Mouse (Mus musculus): ENCODE results near the gene Glul.
A peak's percentile ranks its signal among the peaks of the same experiment; 100 is the strongest.
"Not testable (repeated sequence)": the region's sequence is repeated elsewhere in the genome, so short reads cannot be mapped to it uniquely, and the experiment has no call there.

Gene Glul

DNA sequence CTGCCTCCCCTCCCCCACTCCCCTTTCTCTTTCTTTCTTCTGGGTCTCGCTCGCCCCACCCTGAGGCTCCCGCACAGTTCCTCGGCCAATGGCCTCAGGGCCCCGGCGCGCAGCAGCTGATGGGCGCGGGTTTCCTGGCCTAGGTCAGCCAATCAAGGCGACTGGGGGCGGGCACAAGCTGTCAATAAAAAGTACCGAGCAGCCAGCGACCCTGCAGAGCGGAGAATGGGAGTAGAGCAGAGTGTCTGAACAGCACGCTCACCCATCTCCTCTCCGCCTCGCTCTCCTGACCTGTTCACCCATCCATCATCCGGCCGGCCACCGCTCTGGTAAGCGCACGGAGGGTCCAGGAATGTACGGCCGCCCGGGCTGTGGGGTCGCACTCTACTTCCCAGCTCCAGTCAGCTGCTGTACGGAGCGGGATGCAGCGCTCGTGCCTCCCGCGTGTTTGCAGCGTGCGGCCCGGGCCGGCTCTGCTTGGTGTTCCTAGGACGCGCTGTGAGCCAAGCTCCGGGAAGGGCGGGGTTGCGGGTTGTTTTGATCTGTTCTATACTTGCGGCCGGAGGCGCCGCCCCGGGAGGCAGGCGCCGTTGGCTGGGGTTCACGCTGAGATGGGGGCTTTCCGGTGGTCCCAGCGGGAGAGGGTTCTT is at the start of gene Glul, which contains the start of gene Teddm2:
Gene Glul (plus strand): TSS at position 214 of the 650 bp plus-strand sequence.
Gene Teddm2 (minus strand): TSS at position 498 of the 650 bp plus-strand sequence.
- DNase-seq = peak; percentile 98

DNA sequence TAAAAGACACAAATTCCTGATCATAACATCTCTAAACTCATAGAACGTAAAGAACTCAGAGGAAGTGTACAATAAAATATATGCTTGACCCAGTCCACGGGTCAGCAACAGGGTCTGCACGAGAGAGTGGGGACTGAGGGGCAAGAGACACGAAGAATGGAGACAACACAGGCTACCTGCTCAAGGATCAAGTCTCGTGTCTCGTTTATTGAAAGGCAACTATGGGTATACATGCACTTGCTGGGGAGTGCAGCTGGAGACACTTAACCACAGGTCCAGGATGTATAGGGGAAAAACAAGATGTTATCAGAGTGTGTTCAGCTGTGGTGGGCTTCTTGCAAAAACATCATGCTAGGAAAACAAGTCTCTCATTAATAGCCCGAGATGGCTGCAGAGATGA is 47.0 kb upstream of the Glul start:
- not testable (repeated sequence) for DNase-seq

DNA sequence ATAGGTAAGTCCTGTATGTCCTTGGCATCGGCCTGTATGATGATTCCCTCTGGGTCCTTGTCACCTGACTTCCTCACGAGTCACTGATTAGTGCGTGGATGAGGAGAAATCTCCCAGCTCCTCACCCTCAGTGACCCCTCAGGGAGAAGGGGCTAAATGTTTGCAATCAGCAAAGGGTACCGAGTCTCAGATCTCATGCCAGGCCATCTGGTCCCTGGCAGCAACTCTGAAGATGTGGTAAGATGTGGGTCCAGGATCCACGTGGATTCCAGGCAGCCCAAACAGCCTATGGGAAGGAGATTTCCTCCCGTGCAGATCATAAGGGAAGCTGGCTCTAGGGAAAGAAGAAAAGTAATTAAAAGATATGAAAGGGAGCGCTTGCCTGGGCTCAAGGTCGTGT is 43.8 kb upstream of the Glul start:
- no peak for DNase-seq

DNA sequence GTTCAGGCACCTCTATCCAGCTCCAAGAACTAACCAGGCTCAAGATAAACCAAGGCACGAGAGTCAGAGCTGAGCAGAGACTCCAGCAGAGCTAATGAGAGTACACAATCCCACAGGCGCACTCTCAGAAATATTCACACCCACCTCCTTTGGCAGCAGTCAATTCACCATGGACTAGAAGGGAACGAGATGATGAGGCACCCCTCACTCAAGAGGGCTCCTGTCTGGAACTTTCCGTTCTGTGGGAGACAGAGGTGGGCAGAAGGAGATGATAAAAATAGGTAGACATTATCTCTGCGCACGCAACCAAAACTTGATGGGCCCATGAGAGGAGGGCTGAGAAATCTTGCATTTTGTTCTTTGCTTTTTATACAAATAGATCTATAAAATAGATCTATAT is 25.7 kb upstream of the Glul start, which contains the start of gene Teddm1b:
Gene Teddm1b (plus strand): TSS at position 301 of the 400 bp plus-strand sequence.
- no peak for DNase-seq

DNA sequence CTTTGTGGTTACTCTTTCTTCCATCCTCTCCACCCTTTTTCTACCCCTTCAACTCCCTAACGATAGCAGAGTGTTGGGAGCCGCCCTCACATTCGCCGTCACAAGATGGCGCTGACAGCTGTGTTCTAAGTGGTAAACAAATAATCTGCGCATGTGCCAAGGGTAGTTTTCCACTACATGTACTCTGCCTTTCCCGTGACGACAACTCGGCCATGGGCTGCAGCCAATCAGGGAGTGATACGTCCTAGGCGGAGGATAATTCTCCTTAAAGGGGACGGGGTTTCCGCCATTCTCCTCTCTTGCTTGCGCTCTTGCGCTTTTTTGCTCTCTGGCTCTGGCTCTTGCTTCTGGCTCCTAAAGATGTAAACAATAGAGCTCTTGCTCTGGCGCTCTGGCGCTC is 19.4 kb upstream of the Glul start:
- DNase-seq = not testable (repeated sequence)

DNA sequence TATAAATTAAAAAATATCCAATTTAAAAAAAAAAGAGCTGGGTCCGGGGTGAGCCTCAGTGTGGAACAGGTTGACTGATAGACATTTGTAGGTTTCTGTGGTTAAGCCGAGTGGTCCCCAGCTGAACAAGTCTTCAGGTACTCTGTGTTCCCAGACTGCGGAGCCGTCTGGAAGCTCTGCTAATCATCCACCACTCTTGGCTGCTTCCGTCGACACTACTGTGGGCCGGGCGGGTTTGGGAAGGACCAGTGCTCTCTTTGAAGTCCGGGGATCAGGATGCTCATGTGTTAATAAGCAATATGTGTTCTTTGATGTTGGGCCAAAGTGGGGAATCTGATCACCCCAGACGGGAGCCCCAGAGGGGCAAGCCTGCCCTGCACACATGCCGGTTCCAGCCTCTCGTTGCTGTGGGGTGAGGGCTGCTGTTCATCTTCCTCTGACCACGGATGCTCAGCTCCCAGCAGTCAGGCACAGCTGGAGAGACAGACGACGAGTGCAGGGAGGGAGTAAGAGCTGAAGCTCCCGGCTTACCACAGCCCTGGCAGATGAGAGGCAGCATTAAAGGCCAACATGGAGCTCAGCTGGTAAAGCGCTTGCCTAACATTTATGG is 13.6 kb upstream of the Glul start:
- no peak for DNase-seq

DNA sequence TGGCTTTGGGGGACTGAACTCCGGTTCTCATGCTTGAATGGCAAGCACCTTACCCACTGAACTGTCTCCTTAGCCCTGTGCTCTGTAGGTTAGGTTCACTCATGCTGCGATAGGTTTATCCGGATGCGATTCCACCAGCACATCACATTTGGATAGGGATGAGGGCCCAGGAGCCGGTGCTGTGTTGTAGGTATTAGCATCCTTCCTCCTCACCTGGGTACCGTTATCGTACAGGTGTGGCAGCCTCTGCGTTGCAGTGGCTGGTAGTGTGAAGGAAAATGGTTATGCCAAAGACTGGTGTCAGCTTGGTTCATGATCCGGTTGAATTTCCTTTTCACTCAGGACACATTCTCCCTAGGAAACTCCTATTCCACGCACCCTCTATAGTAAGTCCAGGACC is 9.6 kb upstream of the Glul start:
- DNase-seq = no peak

DNA sequence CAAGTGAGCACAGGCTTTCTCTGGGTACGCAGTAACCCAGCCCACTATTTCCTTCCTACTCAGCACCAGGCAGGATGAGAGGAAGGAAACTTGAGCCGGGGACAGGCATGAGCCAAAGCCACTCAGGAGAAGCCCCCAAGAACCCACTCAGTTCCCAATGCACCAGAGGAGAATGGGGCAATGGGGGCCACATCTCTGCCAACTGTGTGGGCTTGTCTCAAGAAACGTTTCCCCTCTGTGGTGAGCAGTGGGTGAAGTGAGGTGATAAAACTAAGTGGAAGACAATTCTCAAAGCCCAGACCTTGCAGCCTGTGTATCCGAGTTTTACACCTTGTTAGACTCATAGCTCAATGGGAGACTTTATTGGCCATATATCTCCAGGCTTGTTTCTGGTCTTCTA is 8.3 kb upstream of the Glul start, which contains the start of gene Teddm1a:
Gene Teddm1a (plus strand): TSS at position 301 of the 400 bp plus-strand sequence.
- DNase-seq = no peak

DNA sequence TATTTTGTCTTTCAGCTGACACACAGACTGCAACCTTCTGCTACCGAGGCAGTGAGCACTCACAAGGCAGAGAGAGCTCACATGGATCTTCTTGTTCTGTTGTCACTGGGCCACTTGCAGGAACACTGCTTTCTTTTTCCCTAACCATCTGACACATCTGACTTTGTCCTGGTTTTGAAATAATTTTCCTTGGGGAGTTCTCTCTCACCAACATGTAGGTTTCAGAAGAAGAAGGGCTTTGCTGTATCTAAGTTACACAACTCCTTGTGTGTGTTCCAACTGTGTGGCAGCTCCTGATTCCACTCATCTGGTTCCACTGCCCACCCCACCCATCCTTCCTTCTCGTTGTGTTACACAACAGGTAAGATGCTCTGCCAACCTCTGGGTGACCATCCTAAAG is 6.0 kb upstream of the Glul start:
- DNase-seq = no peak

DNA sequence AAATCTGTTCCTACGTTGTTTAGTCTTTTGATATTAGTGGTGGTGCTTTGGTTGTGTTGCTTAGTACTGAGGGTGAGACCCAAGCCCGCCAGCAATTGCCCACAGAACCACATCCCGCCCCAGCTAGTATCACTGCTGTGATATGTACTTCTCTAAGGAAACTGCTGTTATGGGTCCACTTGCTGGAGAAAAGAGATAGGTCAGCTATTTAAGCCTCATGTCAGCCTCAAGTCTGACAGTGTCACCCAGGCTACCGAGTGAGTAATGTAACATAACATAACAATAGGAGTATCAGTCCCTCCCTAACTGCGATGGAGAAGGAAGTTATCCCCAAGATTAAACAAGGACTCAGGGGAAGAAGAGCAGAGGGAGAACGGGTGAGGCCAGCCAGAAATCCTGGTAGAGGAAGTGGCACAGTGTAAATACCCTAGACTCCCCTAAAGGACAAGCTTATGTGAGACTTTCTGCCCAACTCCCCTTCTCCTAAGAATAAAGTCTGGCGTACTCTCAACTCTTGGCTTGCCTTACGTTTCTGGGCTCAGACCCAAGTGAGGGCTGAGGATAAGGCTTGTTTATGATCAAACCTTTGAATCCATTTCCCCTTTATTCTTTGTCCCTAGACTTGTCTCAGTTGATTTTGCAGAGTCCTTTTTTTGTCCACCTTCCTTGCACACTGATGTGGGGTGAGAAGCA is 5.4 kb upstream of the Glul start:
- DNase-seq = no peak

DNA sequence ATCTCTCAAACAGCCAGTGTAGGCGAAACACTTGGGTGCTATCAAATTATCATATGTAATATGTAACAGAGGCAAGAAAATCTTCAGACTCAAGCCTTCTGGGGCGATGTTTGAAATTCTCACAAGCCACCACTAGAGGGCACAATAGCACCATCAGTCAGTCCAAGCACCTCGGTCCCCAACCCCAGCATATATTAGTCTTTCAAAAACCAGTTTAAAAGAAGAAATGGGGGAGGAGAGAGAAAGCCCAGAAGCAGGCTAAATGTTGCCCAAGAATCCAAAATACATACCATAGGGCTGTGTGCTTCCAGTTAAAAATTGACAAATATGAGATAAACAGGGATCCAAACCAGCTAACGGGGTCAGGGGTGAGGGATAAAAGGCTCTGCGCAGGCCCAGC is 4.8 kb upstream of the Glul start:
- peak; percentile 66 to 69 for DNase-seq

DNA sequence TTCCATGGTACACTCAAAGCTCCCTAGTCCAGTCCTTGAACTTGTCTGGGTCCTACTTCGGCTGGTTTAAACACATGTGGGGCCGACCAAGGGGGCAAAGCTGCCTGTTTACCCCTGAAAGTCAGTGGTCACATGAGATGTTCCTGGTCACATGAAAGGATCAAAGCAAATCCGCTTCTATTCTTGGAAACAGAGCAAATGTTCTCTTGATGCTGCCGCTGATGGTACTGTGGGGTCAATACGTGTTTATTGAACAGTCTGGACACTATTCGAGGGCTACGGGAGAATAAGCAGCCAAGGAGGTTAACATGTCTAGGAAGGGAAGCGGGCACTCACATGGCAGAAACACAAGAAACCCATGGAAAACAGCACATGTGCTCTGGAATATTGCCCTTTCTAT is 2.5 kb upstream of the Glul start:
- DNase-seq = no peak

DNA sequence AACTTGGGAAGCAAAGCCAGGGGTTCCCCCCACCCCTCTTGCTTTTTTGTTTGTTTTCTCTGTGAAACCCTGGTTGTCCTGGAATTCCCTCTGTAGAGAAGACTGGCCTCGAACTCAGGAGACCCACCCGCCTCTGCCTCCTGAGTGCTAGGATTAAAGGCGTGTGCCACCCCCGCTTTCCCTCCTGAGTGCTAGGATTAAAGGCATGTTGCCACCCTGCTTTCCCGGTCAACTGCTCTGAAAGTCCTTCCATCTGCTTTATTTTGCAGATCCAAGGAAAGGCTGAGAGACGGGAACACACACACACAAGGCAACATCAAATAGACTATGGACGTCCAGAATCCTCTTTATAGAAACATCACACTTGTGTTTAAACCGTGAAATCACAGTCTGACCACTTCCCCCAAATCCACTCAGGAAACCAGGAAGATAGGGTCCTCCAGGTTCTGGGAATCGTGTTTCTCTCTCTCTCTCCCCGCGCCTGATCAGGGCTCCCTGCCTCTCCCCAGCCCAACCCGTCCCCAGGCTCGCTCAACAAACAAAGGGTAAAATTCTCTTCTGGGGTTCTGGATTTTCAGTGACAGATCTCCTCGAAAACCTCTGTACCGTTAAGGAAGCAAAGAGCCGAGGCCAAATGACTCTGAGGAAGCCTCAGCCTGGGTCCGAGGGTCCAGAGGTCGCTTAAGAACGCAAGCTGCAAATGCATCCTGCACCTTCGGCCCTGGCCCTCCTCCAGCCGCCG is 584 bp upstream of the Glul start:
- no peak for DNase-seq

DNA sequence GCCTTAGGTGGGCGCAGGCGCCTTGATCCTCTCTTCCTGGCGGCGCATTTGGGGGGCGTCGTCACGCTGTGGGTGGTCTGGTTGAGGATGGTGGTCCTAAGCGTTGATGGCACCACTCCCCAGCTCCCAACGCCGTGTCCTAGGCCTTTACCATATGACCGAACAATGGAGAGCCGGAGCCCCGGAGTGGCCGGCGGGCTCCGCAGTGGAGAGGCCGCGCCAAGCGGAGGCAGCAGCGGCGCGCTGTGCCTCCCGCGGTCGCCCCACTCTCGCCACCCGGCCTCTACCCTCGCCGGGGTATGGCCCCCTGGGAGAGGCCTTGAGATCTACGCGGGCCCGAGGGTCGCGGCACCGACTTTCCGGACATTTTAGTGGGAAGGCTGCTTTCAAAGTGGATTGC is 637 bp downstream of the Glul start:
- peak in 1 of 2 experiments; percentile 20 for DNase-seq

DNA sequence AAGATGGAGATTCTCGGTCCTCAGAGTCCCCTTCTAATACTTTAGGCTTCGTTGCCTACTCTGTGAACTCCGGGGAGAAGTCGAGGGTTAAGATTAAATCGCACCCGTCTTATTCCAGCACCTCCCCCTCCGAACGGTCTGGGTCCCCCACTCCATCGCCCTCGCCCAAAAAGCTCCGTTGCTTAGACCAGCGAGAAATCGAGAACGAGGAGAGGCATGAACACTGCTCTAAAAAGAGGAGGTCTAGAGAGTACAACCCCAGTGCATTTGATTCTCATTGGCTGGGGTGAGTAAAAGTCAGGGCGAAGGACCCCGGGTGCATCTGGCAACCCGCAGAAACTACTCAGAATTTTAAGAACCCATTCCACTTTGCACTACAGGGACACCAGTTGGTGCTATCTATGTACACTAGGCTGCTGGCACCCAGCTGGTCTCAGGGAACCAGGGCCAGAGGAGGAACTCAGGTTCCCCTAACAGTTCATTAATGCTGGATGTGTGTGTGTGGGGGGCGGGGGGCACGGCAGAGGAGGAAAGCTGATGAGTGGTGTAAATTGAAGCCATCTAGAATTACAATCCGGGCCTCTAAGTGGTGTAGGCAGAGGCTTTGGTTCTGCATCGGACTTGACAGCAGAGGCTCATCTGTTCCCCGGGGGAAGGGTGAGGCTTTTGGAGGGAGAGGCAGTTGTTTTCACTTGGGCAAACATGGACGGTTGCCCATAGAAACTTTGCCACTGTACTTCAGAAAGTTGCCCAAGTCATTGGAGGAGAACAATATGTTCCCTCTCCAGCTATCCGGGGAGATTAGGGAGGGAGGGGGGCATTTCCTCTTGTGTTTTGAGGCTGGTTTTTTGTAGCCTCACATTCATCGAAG is 1.4 kb downstream of the Glul start:
- peak; percentile 85 to 92 for DNase-seq

DNA sequence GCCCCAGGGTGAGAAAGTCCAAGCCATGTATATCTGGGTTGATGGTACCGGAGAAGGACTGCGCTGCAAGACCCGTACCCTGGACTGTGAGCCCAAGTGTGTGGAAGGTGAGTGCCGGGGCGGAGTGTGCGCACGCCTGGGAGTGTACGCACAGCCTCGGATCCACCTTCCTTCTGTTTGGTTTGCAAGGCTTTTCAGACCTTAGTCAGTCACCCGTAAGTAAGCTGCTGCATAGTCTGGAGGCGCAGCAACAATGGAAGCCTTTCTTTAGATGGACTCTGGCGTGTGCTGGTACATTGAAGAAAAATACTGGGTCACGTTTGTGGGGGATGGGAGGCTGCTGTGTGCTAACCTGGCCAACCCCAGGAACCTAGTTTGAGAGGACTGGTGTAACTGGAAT is 3.3 kb downstream of the Glul start:
- no peak for DNase-seq

DNA sequence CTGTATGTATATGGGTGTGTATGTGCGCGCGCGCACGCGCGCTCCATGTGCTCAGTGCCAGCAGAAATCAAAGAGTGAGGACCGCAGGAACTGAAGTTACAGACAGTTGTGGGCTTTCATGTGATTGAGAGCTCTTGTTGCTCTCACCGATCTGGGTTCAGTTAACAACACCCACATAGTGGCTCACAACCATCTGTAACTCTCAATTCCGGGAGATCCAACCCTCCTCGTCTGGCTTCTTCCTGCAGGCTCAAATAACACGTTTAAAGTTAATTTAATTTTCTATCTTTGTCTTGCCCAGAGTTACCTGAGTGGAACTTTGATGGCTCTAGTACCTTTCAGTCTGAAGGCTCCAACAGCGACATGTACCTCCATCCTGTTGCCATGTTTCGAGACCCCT is 4.5 kb downstream of the Glul start:
- no peak for DNase-seq

DNA sequence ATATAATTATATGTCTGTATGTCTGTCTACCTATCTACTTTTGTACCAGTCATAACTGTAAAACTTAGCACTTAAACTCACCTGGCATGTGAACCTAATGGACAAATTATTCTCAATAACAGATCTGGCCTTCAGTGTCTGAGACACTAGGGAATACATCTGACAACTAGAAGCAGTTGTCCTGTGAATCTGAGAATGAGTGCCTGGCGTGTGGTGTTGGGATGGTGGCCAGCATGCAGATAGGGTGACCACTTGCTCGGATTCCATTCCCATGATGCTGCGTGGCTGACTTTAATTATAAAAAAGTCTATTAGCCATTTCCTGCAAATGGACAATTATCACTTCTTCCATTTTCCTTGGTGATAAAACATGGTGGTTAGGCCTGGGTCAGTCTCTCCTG is 6.1 kb downstream of the Glul start:
- no peak for DNase-seq

DNA sequence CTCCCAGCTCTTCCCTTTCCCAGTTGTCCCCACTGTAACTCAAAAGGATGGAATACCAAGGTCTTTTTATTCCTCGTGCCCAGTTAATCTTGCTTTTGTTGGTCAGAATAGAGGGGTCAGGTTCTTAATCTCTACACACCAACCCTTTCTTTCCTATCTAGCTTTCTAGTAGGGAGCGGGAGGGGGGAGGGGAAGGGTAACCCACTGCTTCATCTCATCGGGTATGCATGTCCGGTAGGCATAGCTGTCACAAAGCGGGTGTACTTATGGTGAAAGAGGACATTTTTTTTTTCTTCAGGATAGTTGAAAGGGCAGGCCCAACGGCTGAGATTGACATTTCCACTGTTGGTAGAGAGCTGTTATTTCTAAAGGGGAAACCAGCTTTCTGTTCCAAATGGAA is 8.5 kb downstream of the Glul start:
- no peak for DNase-seq

DNA sequence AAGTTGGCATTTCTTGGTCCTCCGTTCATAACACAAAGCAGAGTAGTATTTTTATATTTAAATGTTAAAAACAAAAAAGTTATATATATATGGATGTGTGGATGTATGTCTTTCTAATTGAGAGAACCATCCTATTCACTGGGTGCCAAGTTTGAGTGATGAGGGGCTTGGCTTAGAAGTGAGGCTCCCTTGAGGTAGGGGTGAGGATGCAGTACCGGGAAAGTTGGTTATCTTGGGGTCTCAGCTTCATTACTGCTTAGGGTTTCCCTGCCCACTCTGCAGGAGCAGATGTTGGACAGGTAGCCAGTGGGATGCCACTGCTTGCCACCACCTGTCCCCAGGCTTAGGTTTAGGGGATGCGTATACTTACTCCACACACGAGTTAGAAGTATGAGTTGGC is 9.0 kb downstream of the Glul start:
- DNase-seq = no peak

DNA sequence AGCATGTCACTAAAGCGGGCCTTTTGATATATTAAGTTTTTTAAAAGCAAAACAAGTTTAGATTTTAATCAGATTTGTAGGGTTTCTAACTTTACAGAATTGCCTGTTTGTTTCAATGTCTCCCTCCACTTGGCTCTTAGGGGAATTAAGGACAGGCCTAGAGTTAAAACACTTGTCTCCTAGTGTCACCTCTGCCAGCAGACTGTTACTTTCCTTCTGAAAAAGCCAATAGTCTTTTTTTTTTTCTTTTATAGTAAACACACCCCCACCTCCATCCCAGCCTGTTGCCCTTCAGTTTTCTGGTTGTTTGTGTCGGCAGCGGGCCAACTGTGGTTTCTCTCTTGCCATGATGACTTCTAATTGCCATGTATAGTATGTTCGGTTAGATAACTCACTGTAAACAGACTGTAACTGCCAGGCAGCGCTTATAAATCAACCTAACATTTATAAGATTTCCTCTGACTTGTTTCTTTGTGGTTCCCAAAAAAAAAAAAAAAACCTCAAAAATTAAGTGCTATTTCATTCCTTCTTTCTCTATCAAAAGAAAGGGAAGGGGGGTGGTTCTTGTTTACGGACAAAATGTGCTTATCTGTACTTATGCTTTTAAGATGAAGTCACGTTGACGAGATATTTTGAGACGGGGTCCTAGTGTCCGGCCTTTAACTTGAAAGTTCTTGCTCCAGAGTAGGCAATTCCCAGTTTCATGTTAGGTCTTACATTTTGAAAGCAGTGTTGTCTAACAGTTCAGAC is 9.6 kb downstream of the Glul start:
- DNase-seq = no peak

DNA sequence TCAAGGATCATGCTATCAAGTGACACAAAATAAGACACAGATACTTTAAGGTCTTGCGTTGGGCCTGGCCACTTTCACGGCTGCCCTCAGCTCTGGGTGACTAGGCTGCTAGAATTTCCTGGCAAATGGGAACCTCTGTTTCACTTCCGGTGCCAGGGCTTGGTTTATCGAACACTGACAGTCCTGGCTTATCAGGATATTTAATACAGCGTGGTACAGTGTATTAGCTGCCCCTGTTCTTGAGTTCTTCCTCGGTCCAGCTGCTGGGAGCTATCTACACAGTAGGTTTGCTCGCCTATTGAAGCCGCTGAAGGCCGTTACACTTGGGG is 10.2 kb downstream of the Glul start:
- no peak for DNase-seq
